Mouse (Mus musculus) embryonic stem cell, embryonic (primary cell): ENCODE measurements around the gene Kcnab1.

Experiments used
- CTCF ChIA-PET, 4 experiments: fragments of 300-600 bp in 2 of 4; fragments of 350-600 bp in 2 of 4; sonication (Branson Sonifier 250); formaldehyde crosslinking; loops; one replicate each; lab custom pipeline; 2022; ENCODE audit warnings: inconsistent platforms in 2 of 4; lab: Charles Lee
- POLR2A ChIA-PET, 4 experiments: fragments of 300-600 bp in 2 of 4; fragments of 350-600 bp in 2 of 4; sonication (Branson Sonifier 250); formaldehyde crosslinking; loops; one replicate each; lab custom pipeline; 2022; ENCODE audit warnings: antibody characterized with exemption in 4 of 4, inconsistent platforms in 1 of 4; lab: Charles Lee

The Kcnab1 gene

DNA sequence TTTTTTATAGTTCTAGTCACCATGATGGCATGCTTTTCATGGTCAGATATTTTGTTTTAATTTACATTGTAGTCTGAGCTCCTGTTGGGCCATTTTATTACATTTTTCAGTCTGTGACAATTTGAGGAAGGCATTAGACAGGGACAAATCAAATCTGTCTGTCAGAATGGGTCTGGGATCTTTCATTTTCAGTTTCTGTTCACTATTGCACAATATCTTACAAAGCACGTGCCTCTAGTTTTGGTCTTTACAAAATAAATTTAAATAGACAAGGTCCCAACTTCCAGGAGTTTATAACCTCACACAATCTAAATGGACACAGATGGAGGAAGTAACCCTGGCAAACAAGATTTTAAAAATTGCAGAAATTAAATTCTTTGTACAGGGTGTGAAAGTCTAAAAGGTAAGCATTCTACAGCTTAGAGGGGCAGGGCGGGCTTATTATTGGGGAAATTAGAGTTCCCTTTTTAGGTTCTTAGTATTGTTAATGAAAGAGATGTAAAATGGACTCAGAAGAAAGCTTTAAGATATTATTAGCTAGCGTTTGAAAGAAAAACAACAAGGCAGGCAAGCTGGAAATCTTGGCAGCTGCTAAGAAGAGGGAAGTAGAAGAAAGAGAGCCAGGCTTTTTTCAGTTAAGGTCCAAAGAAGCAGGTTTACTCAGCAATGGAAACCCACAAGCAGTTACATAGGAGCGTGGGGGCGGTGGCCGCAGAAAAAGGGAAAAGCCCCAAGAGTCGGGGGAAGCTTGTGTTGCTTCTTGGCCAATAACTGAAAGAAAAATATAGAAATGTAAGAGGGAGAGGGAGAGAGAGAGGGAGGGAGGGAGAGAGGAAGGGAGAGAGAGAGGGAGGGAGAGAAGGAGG, 78.9 kb downstream of the Kcnab1 start:
- ChIA-PET CTCF (interaction anchor here in 1 of 4 experiments (0.6 to 0.7 kb wide), 2 partner anchors 14 to 1693 kb away, joined by 3 to 6 read pairs; no protein-coding TSS in a partner anchor), POLR2A (interaction anchor here in 1 of 4 experiments (0.6 to 1.1 kb wide), 2 partner anchors 10 to 104 kb away, joined by 3 read pairs; no protein-coding TSS in a partner anchor)

- ChIA-PET CTCF (no interaction called here), POLR2A (no interaction called here)
Measured at GRCm38 (mm10) chr3:65200611-65201010, 91.4 kb downstream of the Kcnab1 start.

DNA sequence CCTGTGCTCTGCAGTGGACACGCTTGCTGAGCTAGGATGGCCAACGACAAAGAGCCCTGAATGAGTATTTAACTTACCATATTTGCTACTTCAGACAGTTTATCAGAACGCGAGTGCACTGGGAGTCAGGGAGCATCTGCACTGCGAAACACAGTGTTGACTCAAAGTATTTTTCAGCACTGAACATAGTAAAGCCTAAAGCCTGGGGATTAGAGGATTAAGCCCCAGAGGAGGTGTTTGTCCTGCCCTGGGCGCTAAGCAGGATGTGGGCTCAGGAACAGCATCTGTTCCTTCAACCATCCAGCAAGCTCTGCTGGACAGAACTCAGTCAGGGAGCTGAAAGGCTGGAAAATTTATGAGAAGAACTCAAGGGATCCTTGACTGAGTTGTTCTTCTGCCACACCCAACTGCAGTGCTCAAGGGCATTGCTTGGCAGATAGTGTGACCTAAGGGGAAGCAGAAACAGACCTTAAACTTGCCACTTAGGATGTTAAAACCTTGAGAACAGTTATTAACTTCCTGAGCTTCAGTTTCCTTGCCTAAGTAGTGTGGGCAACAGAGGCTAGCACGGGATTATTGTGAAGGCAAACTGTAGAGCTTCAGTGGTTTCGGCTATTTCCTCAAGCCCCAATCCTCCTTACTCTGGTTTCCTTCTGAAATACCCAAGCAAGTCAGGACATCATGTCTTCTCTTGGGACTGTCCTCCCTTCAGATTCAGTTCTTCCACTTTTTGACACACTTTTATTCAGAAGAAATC, 94.4 kb downstream of the Kcnab1 start:
- ChIA-PET POLR2A (no interaction called here), CTCF (no interaction called here)

DNA sequence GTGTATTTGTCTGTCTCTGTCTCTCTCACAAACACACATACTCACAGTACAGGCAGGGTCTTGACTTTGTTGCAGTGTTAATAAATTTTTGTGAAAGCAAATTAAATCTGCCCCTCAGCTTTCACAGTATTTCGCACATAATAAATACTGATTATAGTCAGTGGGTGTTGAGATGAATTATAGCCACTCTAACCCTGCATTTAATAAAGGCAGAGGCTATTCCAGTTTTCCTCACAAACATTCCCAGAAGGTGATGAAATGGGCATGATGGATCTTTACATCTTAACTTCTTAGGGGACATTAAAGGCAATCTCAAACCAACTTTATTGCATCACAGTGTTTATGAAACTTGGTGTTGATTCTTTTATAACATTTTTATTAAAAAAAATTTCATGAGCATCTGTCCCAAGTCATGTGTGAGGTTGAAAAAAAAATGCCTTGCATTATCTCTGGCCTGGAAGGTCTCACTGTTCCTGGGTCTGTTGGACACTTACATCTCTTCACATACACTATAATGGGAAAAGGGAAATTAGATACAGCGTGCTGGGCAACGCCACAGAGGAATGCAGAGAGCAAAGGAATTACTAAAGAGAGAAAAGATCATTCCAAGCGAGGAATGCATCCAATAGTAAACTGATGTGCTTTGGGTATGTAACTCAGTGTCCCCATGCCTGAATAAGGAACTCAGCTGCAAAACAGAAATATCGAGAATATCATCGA, 95.3 kb downstream of the Kcnab1 start:
- ChIA-PET CTCF (no interaction called here), POLR2A (no interaction called here)

DNA sequence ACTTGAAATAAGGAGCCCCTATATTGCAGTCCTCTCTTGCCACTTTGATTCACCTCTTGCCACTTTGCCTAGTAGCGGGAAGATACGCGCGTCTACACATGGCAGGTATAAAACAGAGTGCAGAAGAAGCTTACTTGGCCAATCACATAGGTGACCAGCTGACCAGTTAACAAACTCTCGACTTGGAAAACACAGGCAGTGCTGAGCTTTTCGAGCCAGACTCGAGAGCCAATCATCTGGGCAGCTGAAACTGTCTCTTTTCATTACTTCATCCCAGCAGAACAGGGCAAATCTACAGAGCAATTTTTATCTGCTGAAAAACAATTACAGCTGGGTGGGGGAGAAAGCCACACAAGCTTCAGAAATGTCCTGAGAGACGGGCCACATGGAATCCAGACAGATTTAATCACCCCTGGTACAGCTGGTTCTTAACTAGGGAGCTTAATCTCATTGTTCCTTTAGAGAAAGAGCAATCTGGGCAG, 96.4 kb downstream of the Kcnab1 start:
- POLR2A ChIA-PET = no interaction called here

DNA sequence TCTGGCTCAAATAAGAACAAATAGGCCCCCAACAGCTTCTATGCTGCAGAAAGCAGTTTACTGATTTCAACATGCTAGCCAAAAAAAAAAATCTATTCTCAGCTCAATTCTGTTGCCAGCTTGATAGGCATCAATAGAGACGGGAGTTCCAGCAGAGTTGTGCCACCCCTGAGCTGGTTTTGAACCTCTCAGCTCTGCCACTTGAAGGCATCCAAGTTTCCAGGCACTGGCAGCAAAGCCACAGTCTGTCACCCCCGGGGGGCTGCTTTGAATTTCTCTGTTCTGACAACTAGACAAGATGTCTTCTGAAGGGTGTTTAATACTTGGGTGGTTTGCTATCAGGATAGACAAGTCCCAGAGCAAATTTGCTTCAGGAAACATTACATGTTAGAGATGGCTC, 104.5 kb downstream of the Kcnab1 start:
- ChIA-PET POLR2A (no interaction called here), CTCF (interaction anchor here in 1 of 4 experiments (0.6 to 0.7 kb wide), 2 partner anchors 14 to 229 kb away, joined by 4 to 5 read pairs; no protein-coding TSS in a partner anchor)

More for the DNA sequence above, 96.4 kb downstream of the Kcnab1 start:
- CTCF ChIA-PET = no interaction called here

GRCm38 (mm10) chr3:65214635-65215034, 105.5 kb downstream of the Kcnab1 start:
- CTCF ChIA-PET = interaction anchor here in 1 of 4 experiments (0.7 kb wide), 1 partner anchor 92 kb away, joined by 3 read pairs; no protein-coding TSS in a partner anchor
- POLR2A ChIA-PET = no interaction called here

GRCm38 (mm10) chr3:65217673-65218579, 108.7 kb downstream of the Kcnab1 start:
- POLR2A ChIA-PET = no interaction called here

GRCm38 (mm10) chr3:65220287-65220686, 111.1 kb downstream of the Kcnab1 start:
- CTCF ChIA-PET = interaction anchor here in 1 of 4 experiments (0.5 kb wide), 1 partner anchor 31 kb away, joined by 3 read pairs; no protein-coding TSS in a partner anchor
- POLR2A ChIA-PET = no interaction called here

More at GRCm38 (mm10) chr3:65217673-65218579, 108.7 kb downstream of the Kcnab1 start:
- CTCF ChIA-PET = no interaction called here

GRCm38 (mm10) chr3:65223635-65224034, 114.5 kb downstream of the Kcnab1 start:
- POLR2A ChIA-PET = no interaction called here
- CTCF ChIA-PET = no interaction called here

DNA sequence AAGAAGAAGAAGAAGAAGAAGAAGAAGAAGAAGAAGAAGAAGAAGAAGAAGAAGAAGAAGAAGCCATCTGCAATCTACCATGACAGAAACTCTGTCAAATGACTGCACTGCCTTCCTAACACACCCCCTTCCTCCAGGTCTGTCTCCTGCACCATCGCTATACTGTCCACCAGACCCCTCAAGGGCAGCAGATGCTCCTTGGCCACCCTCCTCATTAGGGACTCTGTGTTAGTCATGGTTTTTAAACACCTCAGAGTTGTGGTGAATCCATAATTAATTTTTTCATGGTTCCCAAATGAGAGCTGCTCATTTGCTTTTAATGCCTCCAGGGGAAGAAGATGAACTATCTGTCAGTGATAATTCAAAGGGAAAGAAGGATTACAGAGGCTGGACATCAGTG, 121.8 kb downstream of the Kcnab1 start:
- CTCF ChIA-PET = no interaction called here
- POLR2A ChIA-PET = no interaction called here

- POLR2A ChIA-PET = no interaction called here
- CTCF ChIA-PET = no interaction called here
Measured at GRCm38 (mm10) chr3:65231419-65232090, 122.4 kb downstream of the Kcnab1 start.

DNA sequence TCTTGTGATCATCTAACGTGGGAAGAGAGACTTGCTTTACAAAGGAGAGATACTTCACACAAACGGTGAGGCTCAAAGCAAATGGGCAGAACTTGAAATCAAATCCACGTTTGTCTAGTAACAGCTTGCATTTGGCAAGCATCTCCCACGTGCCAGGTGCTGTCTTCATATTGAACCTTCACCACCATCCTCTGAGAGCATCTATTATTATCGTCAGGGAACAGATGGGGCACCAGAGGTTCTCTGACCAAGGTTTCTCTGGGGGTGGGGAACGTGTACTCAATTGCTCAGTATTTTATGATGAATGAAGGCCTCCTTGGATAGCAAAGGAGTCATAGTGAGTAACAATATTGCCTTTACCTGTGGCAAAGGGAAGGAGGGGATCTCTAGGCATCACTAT, 139.8 kb downstream of the Kcnab1 start:
- POLR2A ChIA-PET = no interaction called here
- CTCF ChIA-PET = no interaction called here

DNA sequence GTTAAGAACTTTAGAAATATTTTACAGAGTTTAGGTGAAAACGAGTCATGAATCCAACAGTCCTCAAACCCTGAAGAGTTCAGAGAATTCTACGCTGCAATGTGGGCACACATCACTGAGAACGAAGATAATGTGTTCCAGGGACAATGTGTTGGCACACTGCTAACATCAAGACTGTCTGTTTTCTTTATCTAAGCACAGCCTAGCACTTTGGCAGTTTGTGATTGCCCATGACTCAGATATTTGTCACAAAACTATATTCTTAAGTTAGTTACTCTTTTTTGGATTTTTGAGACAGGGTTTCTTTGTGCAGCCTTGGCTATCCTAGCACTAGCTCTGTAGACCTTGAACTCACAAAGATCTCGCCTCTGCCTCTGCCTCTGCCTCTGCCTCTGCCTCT, 151.3 kb downstream of the Kcnab1 start:
- POLR2A ChIA-PET = no interaction called here
- CTCF ChIA-PET = no interaction called here

DNA sequence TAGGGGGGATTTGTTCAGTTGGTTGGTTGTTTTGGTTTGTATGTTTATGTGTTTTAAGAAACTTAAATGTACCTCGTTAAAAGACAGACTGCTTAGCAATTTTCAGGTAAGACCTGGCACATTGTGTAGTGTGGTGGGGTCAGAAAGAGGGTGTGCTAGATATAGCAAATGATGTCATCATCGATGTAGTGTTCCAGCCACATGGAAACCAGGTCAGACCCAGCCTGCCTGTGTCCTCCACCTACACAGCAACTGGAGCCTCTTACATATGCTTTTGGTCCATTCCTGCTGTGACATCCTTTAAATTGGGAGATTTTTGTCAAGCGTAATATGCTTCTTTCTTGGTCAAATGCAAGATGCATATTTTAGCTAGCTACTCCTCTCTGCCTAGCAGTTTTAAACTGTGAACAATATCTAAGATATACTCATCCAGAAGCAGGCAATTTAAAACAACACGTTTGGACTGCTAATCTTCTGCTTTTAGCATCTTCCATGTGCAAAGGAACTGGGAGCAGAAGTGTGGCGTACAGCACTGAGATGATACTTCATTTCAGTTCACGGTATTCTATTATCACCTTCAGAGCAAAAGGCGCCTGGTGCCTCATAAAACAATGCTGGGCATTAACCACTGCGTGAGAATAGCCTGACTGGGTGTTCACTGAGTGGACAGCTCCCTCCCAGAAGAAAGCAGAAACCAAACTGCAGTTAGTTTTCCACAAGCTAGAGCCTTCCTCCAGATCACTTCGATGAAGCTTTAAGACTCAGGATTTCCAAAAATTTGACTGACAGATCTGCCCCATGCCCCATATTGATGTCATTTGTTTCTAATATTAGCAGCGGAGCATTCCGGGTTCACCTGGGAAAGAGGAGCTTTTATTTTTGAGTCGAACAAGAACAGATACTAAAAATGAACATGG, 153.6 kb downstream of the Kcnab1 start:
- ChIA-PET POLR2A (no interaction called here), CTCF (no interaction called here)

- ChIA-PET POLR2A (no interaction called here), CTCF (no interaction called here)
Measured at GRCm38 (mm10) chr3:65273317-65273716, 164.1 kb downstream of the Kcnab1 start.

DNA sequence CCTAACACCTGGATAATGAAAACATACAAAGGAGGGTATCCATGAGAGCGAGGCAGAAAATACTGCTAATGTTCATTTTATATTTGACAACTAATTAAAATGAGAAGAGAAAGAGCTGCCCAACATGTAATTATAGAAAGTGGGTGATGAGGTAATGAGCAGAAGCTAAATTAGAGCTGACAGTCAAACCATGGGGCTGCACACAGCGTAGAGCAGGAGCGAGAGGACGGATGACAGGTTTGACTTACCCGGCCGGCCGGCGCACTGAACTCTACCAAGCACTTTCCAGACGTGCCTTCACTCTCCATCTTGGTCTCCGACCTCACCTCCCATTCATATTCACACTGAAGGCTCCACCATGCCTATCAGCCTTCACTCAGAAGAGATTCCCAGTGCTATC, 168.6 kb downstream of the Kcnab1 start:
- CTCF ChIA-PET = interaction anchor here in 1 of 4 experiments (0.6 kb wide), 1 partner anchor 255 kb away, joined by 8 read pairs; no protein-coding TSS in a partner anchor
- POLR2A ChIA-PET = no interaction called here
